Mouse (Mus musculus) intestine, postnatal 0 days (tissue): ENCODE data around the gene Iars. TPM values are rescaled to one million over a fixed set of nuclear protein-coding genes. Genes with fewer than 3 reads are reported as not detected.
A peak's percentile ranks its signal among the peaks of the same experiment; 100 is the strongest.

Source experiments
- ATAC-seq: fragments of 200-750 bp; cut with Nextera tagmentation; 2 replicates; pipeline ENCODE4 v1.8.0; 2017; ENCODE audit warnings: mild to moderate bottlenecking, moderate TSS enrichment, moderate library complexity
- H3K27ac ChIP-seq: fragments of 300-500 bp; sonication (generic); 2 replicates; pipeline ENCODE4 v1.5.1; 2014; ENCODE audit warnings: mild to moderate bottlenecking, low read depth, low read length, moderate library complexity
- H3K27me3 ChIP-seq: fragments of 300-500 bp; sonication (generic); replicated peaks from 2 replicates; pipeline ENCODE4 v1.6.1; 2014; ENCODE audit warnings: low read length, mixed read lengths; ENCODE audit not compliant: control insufficient read depth, insufficient read depth
- H3K36me3 ChIP-seq: fragments of 300-500 bp; sonication (generic); 2 replicates; pipeline ENCODE4 v1.6.1; 2014; ENCODE audit warnings: mild to moderate bottlenecking, moderate library complexity; ENCODE audit not compliant: control insufficient read depth, insufficient read depth
- H3K4me1 ChIP-seq: fragments of 300-500 bp; sonication (generic); replicated peaks from 2 replicates; pipeline ENCODE4 v1.6.1; 2014; ENCODE audit warnings: antibody characterized with exemption, low read length, mixed read lengths; ENCODE audit not compliant: control insufficient read depth, insufficient read depth
- H3K4me2 ChIP-seq: fragments of 300-500 bp; sonication (generic); replicated peaks from 2 replicates; pipeline ENCODE4 v1.6.1; 2014; ENCODE audit warnings: low read depth, mild to moderate bottlenecking, moderate library complexity
- H3K4me3 ChIP-seq: fragments of 300-500 bp; sonication (generic); 2 replicates; pipeline ENCODE4 v1.5.1; 2014; ENCODE audit warnings: low read depth, low read length
- H3K9ac ChIP-seq: fragments of 300-500 bp; sonication (generic); 2 replicates; pipeline ENCODE4 v1.6.1; 2014; ENCODE audit warnings: mild to moderate bottlenecking, low read depth, low read length
- H3K9me3 ChIP-seq: fragments of 300-500 bp; sonication (generic); 2 replicates; pipeline ENCODE4 v1.6.1; 2016; ENCODE audit warnings: mixed run types; ENCODE audit not compliant: control insufficient read depth
- CTCF ChIP-seq: sonication (generic); IDR thresholded peaks from 2 replicates; pipeline ENCODE4 v1.5.1; 2016; ENCODE audit warnings: low read depth, mild to moderate bottlenecking, control low read depth, antibody characterized with exemption, moderate library complexity
- WGBS: fragments of 180-500 bp; shearing (Covaris S2); extraction: QIAGEN DNeasy Blood & Tissue Kit; methylation state at CpG from one replicate; pipeline ENCODE4 v1.1.7; 2014; 5-methylcytosine and 5-hydroxymethylcytosine counted together
- polyA plus RNA-seq: library from polyadenylated mRNA; unstranded; fragments of >200 nt; fragmentation: Nextera tagmentation; extraction: Ambion mirVana; gene quantifications from 2 replicates; pipeline ENCODE4 v1.2.1, GENCODE M21; 2015

Gene Iars
- polyA plus RNA-seq, 1 experiment from 2014 or later = 13.7 TPM

GRCm38 (mm10) chr13:49682233-49682846 lies 440 bp downstream of the Iars start:
- peak overlapping the region; percentile 54 for H3K9ac ChIP-seq
- peak overlapping the region; percentile 59 for H3K4me3 ChIP-seq
- peaks cover 4% of the 10 kb centered on the region for H3K36me3 ChIP-seq
- peak overlapping the region; percentile 55 for H3K27ac ChIP-seq
- H3K9me3 ChIP-seq = no peaks in the 10 kb centered on the region
- no peaks in the 10 kb centered on the region for H3K4me1 ChIP-seq
- under 1% methylated on average over 20 of the region's 20 CpGs for WGBS
- no peak for TF ChIP-seq CTCF
- peak; percentile 15 for ATAC-seq
- peak overlapping the region; percentile 77 for H3K4me2 ChIP-seq
- no peaks in the 10 kb centered on the region for H3K27me3 ChIP-seq

GRCm38 (mm10) chr13:49684266-49684665 lies 2.4 kb downstream of the Iars start:
- Histone ChIP-seq H3K27me3 (no peaks in the 10 kb centered on the region), H3K9me3 (no peaks in the 10 kb centered on the region), H3K4me3 (no peak overlapping the region), H3K4me2 (no peak overlapping the region), H3K4me1 (no peaks in the 10 kb centered on the region), H3K27ac (no peak overlapping the region), H3K9ac (no peak overlapping the region), H3K36me3 (peaks cover 18% of the 10 kb centered on the region)
- no peak for ATAC-seq
- 69% methylated on average over 4 of the region's 4 CpGs for whole genome bisulfite sequencing
- no peak for TF ChIP-seq CTCF

DNA sequence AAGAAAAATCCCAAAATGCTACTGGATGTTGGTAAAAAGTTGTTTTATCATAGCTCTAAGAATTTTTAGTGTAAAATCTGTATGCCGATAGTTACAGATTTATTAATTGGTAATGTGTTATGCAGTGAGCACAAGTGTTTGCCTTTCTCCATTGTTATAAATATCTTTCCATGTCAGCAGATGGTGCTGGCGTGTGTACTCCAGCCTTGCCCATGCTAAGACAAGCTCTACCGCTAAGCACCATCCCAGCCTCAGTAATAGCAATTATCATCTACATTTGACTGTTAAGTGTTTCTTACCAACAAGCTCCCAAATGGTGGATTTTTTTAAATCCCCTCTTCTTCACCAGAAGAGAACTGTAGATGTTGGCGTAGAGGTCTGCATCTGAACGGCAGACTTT lies 9.2 kb downstream of the Iars start:
- Histone ChIP-seq H3K9ac (no peak overlapping the region), H3K4me2 (no peak overlapping the region), H3K9me3 (no peaks in the 10 kb centered on the region), H3K27ac (no peak overlapping the region), H3K27me3 (no peaks in the 10 kb centered on the region), H3K4me1 (no peaks in the 10 kb centered on the region), H3K4me3 (no peak overlapping the region), H3K36me3 (peaks cover 60% of the 10 kb centered on the region)
- no peak for TF ChIP-seq CTCF
- 98% methylated on average over 5 of the region's 5 CpGs for WGBS
- ATAC-seq = no peak

GRCm38 (mm10) chr13:49703216-49703779 lies 21.4 kb downstream of the Iars start:
- Histone ChIP-seq H3K9me3 (no peaks in the 10 kb centered on the region), H3K4me1 (no peaks in the 10 kb centered on the region), H3K4me2 (no peak overlapping the region), H3K9ac (no peak overlapping the region), H3K4me3 (no peak overlapping the region), H3K36me3 (peaks cover 57% of the 10 kb centered on the region), H3K27me3 (no peaks in the 10 kb centered on the region), H3K27ac (no peak overlapping the region)
- ATAC-seq = no peak
- no peak for TF ChIP-seq CTCF
- WGBS = 94% methylated on average over 11 of the region's 11 CpGs

GRCm38 (mm10) chr13:49706032-49706690 lies 24.3 kb downstream of the Iars start:
- no peak for TF ChIP-seq CTCF
- ATAC-seq = no peak
- H3K36me3 ChIP-seq = peaks cover 70% of the 10 kb centered on the region
- no peaks in the 10 kb centered on the region for H3K27me3 ChIP-seq
- no peaks in the 10 kb centered on the region for H3K4me1 ChIP-seq
- 94% methylated on average over 3 of the region's 3 CpGs for WGBS
- no peak overlapping the region for H3K27ac ChIP-seq
- H3K4me2 ChIP-seq = no peak overlapping the region
- no peaks in the 10 kb centered on the region for H3K9me3 ChIP-seq
- H3K4me3 ChIP-seq = no peak overlapping the region
- no peak overlapping the region for H3K9ac ChIP-seq

DNA sequence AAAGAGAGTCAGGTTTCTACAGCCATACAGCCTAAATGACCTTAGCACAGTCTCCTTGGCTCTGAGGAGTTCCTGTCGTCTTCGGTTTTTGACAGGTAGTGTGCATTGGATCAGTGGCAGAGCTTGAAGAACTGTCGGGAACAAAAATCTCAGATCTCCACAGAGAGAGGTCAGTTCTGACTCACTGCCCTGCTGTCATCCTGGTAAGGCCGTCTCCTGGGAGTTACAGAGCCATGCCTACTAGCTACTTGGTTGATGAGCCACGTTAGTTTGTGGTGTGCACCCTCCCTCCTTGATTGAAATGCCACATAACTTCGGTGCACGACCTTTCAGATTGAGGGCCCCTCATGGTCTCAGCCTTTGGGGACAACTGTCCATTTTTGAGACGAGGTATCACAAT lies 26.4 kb downstream of the Iars start:
- WGBS = 92% methylated on average over 8 of the region's 8 CpGs
- no peaks in the 10 kb centered on the region for H3K4me1 ChIP-seq
- H3K9ac ChIP-seq = no peak overlapping the region
- ATAC-seq = no peak
- H3K36me3 ChIP-seq = peaks cover 65% of the 10 kb centered on the region
- no peak overlapping the region for H3K4me3 ChIP-seq
- no peak for TF ChIP-seq CTCF
- H3K4me2 ChIP-seq = no peak overlapping the region
- no peaks in the 10 kb centered on the region for H3K27me3 ChIP-seq
- no peaks in the 10 kb centered on the region for H3K9me3 ChIP-seq
- no peak overlapping the region; the same call in 1 of the 2 replicates for H3K27ac ChIP-seq
